Mouse (Mus musculus): ENCODE results near the gene Gm5346. TPM values are rescaled to one million over a fixed set of nuclear protein-coding genes. Genes with fewer than 3 reads are reported as not detected.
"Not testable (repeated sequence)": the region's sequence is repeated elsewhere in the genome, so short reads cannot be mapped to it uniquely, and the experiment has no call there.

Gene Gm5346
- polyA plus RNA-seq (2012; rRNA removed) (not detected in 2 replicates), polyA plus RNA-seq (2014; fragmentation: Nextera tagmentation; extraction: Ambion mirVana) (not detected in 2 replicates)

DNA sequence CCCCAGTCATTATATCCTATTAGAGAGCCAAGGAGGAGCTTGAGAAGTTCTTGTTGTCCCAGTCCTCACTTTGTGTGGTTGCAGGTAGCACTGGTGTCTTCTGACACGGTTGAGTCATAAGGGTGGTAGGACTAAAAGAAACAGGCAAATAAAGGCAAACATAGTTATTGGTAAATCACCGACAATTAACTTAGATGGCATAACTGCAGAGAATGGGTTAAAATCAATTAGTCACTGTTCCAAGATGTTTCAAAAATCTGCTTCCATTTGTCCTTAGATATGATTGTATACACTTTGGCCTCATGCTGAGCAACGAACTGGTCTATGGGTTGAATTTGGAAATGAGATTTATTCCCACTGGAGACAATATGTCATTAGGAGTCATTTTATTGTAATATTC is at the start of gene Gm5346:
Gm5346 (minus strand) TSS at position 101 of the 400 bp plus-strand sequence.
- Histone ChIP-seq H3K4me3 (replicated peaks; ENCODE audit: low read length) (no peak within 1 kb of the TSS), H3K4me2 (replicated peaks; ENCODE audit: low read depth, low read length, severe bottlenecking) (no peak within 1 kb of the TSS), H3K27ac (replicated peaks; ENCODE audit: low read depth, low read length) (no peak within 1 kb of the TSS), H3K27me3 (ENCODE audit: control insufficient read depth, insufficient read depth, low read length) (no peaks in the 10 kb centered on the region), H3K9ac (ENCODE audit: low read depth, low read length, severe bottlenecking) (no peak within 1 kb of the TSS), H3K9me3 (ENCODE audit: control insufficient read depth, low read length) (no peaks in the 10 kb centered on the region), H3K36me3 (ENCODE audit: control insufficient read depth, insufficient read depth, low read length) (no peaks in the 10 kb centered on the region), H3K4me1 (ENCODE audit: control insufficient read depth, insufficient read depth, low read length) (no peaks in the 10 kb centered on the region)
- 88% methylated on average over 3 of the region's 3 CpGs for whole genome bisulfite sequencing
- DNase-seq (ENCODE audit: low spot score) = no peak
- no peak for ATAC-seq (ENCODE audit: low FRiP score, low read depth)
- no peak for TF ChIP-seq POLR2A (IDR thresholded peaks at IDR 0.05; ENCODE audit: borderline replicate concordance, extremely low read depth, insufficient read depth, insufficient read length)

DNA sequence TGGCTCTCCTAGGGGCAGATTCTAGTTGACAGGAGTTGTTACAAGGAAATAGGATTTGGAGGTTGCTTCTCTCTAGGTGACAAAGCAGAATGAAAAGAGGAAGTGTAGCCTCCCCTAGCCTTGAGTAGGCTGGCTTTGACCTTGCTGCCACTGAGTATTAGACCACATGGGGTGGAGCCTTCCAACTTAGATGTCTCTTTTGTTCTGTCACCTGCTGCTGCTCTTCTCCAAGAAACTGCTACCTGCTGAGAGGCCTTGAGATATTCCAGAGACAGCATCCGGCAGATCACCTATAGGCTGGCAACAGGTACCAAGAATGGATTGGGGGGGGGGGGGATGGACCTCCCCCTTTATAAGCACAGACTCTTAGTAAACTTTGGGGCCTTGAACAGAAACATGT is 11.0 kb downstream of the Gm5346 start:
- no peak overlapping the region for H3K27ac ChIP-seq (replicated peaks; ENCODE audit: low read depth, low read length)
- no peaks in the 10 kb centered on the region for H3K27me3 ChIP-seq (ENCODE audit: control insufficient read depth, insufficient read depth, low read length)
- DNase-seq (ENCODE audit: low spot score) (no peak), ATAC-seq (ENCODE audit: low FRiP score, low read depth) (no peak)
- no peak overlapping the region for H3K4me3 ChIP-seq (replicated peaks; ENCODE audit: low read length)
- H3K9me3 ChIP-seq (ENCODE audit: control insufficient read depth, low read length) = no peaks in the 10 kb centered on the region
- WGBS = 94% methylated on average over 1 of the region's 1 CpGs
- no peak overlapping the region for H3K4me2 ChIP-seq (replicated peaks; ENCODE audit: low read depth, low read length, severe bottlenecking)
- TF ChIP-seq POLR2A (IDR thresholded peaks at IDR 0.05; ENCODE audit: borderline replicate concordance, extremely low read depth, insufficient read depth, insufficient read length) = no peak
- H3K36me3 ChIP-seq (ENCODE audit: control insufficient read depth, insufficient read depth, low read length) = no peaks in the 10 kb centered on the region
- no peaks in the 10 kb centered on the region for H3K4me1 ChIP-seq (ENCODE audit: control insufficient read depth, insufficient read depth, low read length)
- H3K9ac ChIP-seq (ENCODE audit: low read depth, low read length, severe bottlenecking) = no peak overlapping the region

- not testable (repeated sequence) for H3K4me1 ChIP-seq (ENCODE audit: control insufficient read depth, insufficient read depth, low read length); H3K9ac ChIP-seq (ENCODE audit: low read depth, low read length, severe bottlenecking); H3K9me3 ChIP-seq (ENCODE audit: control insufficient read depth, low read length); H3K27me3 ChIP-seq (ENCODE audit: control insufficient read depth, insufficient read depth, low read length); H3K36me3 ChIP-seq (ENCODE audit: control insufficient read depth, insufficient read depth, low read length); H3K4me2 ChIP-seq (replicated peaks; ENCODE audit: low read depth, low read length, severe bottlenecking); H3K4me3 ChIP-seq (replicated peaks; ENCODE audit: low read length); ATAC-seq (ENCODE audit: low FRiP score, low read depth); DNase-seq (ENCODE audit: low spot score); H3K27ac ChIP-seq (replicated peaks; ENCODE audit: low read depth, low read length)
- 78% methylated on average over 13 of the region's 13 CpGs for whole genome bisulfite sequencing
Observed at GRCm38 (mm10) chr8:43603657-43604056, 23.4 kb downstream of the Gm5346 start.

DNA sequence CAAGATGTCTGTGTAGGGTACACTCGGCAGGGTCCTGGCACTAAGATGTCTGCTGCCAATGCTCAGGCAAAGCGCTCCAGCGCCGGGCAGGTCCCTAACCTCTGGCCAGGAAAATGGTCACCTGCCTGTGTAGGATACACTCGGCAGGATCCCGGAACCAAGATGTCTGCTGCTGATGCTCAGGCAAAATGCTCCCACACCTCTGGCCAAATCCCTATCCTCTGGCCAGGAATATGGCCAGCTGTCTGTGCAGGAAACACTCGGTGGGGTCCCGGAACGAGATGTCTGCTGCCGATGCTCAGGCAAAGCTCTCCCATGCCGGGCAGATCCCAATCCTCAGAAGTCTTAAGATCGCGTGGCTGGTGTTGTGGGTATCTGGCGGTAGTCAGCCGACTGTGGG is 23.9 kb downstream of the Gm5346 start:
- H3K9me3 ChIP-seq (ENCODE audit: control insufficient read depth, low read length); H3K36me3 ChIP-seq (ENCODE audit: control insufficient read depth, insufficient read depth, low read length); H3K4me1 ChIP-seq (ENCODE audit: control insufficient read depth, insufficient read depth, low read length); H3K27ac ChIP-seq (replicated peaks; ENCODE audit: low read depth, low read length); ATAC-seq (ENCODE audit: low FRiP score, low read depth); H3K4me2 ChIP-seq (replicated peaks; ENCODE audit: low read depth, low read length, severe bottlenecking); H3K27me3 ChIP-seq (ENCODE audit: control insufficient read depth, insufficient read depth, low read length); H3K4me3 ChIP-seq (replicated peaks; ENCODE audit: low read length); DNase-seq (ENCODE audit: low spot score); H3K9ac ChIP-seq (ENCODE audit: low read depth, low read length, severe bottlenecking): not testable (repeated sequence)
- WGBS = 92% methylated on average over 15 of the region's 15 CpGs

- not testable (repeated sequence) for H3K9me3 ChIP-seq (ENCODE audit: control insufficient read depth, low read length); H3K4me2 ChIP-seq (replicated peaks; ENCODE audit: low read depth, low read length, severe bottlenecking); H3K27ac ChIP-seq (replicated peaks; ENCODE audit: low read depth, low read length); H3K4me1 ChIP-seq (ENCODE audit: control insufficient read depth, insufficient read depth, low read length); ATAC-seq (ENCODE audit: low FRiP score, low read depth); H3K9ac ChIP-seq (ENCODE audit: low read depth, low read length, severe bottlenecking); DNase-seq (ENCODE audit: low spot score); H3K36me3 ChIP-seq (ENCODE audit: control insufficient read depth, insufficient read depth, low read length); H3K27me3 ChIP-seq (ENCODE audit: control insufficient read depth, insufficient read depth, low read length); H3K4me3 ChIP-seq (replicated peaks; ENCODE audit: low read length)
- WGBS = 93% methylated on average over 2 of the region's 2 CpGs
Observed at GRCm38 (mm10) chr8:43576607-43577006, 50.5 kb downstream of the Gm5346 start, which contains the start of gene Adam26a. TSS of gene Adam26a (minus strand) at chr8:43576707.

Other genes starting within 250 kb of the Gm5346 start
- gene Adam26b, start 99.2 kb downstream of the Gm5346 start, polyA plus RNA-seq (2012; rRNA removed) = not detected in 2 replicates
- gene Adam26b, start 99.2 kb downstream of the Gm5346 start, polyA plus RNA-seq (2014; fragmentation: Nextera tagmentation; extraction: Ambion mirVana) = not detected in 2 replicates
- not detected in 2 replicates for gene Adam26a, start 50.6 kb downstream of the Gm5346 start, polyA plus RNA-seq (2012; rRNA removed)
- not detected in 2 replicates for gene Adam26a, start 50.6 kb downstream of the Gm5346 start, polyA plus RNA-seq (2014; fragmentation: Nextera tagmentation; extraction: Ambion mirVana)
- not detected in 2 replicates for gene Adam34, start 82.8 kb upstream of the Gm5346 start, polyA plus RNA-seq (2012; rRNA removed)
- gene Adam34, start 82.8 kb upstream of the Gm5346 start, polyA plus RNA-seq (2014; fragmentation: Nextera tagmentation; extraction: Ambion mirVana) = not detected in 2 replicates

Measured in limb, embryonic 14.5 days (tissue).